Mouse (Mus musculus) C2C12 (cell line): ENCODE measurements around the gene Tagln. TPM values are rescaled to one million over a fixed set of nuclear protein-coding genes. Genes with fewer than 3 reads are reported as not detected.

Experiments
- H3K27me3 ChIP-seq: one replicate; pipeline ENCODE4 v1.6.1; 2011; ENCODE audit not compliant: control insufficient read depth, insufficient read depth, insufficient read length
- H3K36me3 ChIP-seq: one replicate; pipeline ENCODE4 v1.6.1; 2011; ENCODE audit not compliant: control insufficient read depth, insufficient read depth
- H3K4me3 ChIP-seq: one replicate; pipeline ENCODE4 v1.5.1; 2011; ENCODE audit warnings: mild to moderate bottlenecking, control low read depth; ENCODE audit not compliant: poor library complexity, insufficient read depth, severe bottlenecking
- H3K79me2 ChIP-seq: one replicate; pipeline ENCODE4 v1.6.1; 2011; ENCODE audit not compliant: control insufficient read depth, insufficient read depth
- H3K79me3 ChIP-seq: one replicate; pipeline ENCODE4 v1.6.1; 2011; ENCODE audit warnings: low read depth, control low read depth
- H3ac ChIP-seq: one replicate; pipeline ENCODE3; 2011; ENCODE audit warnings: low read depth; ENCODE audit not compliant: control insufficient read depth, insufficient read length
- CEBPB ChIP-seq: IDR thresholded peaks from one replicate; pipeline ENCODE4 v1.6.1; 2011; ENCODE audit warnings: low read depth, mild to moderate bottlenecking, control low read depth, moderate library complexity
- CTCF ChIP-seq: IDR thresholded peaks from one replicate; pipeline ENCODE4 v1.5.1; 2011; ENCODE audit not compliant: control insufficient read depth, insufficient read depth, insufficient read length
- FOSL1 ChIP-seq: IDR thresholded peaks from one replicate; pipeline ENCODE4 v1.8.0; 2011; ENCODE audit warnings: mild to moderate bottlenecking, low read length; ENCODE audit not compliant: poor library complexity, insufficient read depth, severe bottlenecking
- MAX ChIP-seq: IDR thresholded peaks from one replicate; pipeline ENCODE4 v1.6.1; 2011; ENCODE audit warnings: mild to moderate bottlenecking, control low read depth
- MYOD1 ChIP-seq: IDR thresholded peaks from one replicate; pipeline ENCODE4 v1.6.1; 2011; ENCODE audit warnings: low read depth; ENCODE audit not compliant: control insufficient read depth, insufficient read length
- MYOG ChIP-seq: IDR thresholded peaks from one replicate; pipeline ENCODE4 v1.6.1; 2011; ENCODE audit not compliant: control insufficient read depth, insufficient read length; ENCODE audit errors: extremely low read depth
- USF1 ChIP-seq: IDR thresholded peaks from one replicate; pipeline ENCODE4 v1.6.1; 2011; ENCODE audit warnings: low read depth, mild to moderate bottlenecking, control low read depth, moderate library complexity
- polyA plus RNA-seq: library from polyadenylated mRNA; unstranded; fragments of >200 nt; fragmentation: generic; extraction: Trizol; gene quantifications from one replicate; pipeline ENCODE4 v1.2.1, GENCODE M21; 2012; ENCODE audit warnings: missing spikeins

Gene Tagln
- polyA plus RNA-seq, 1 experiment, result 737 TPM

GRCm38 (mm10) chr9:45943628-45944505 is 8.0 kb upstream of the Tagln start:
- TF ChIP-seq MAX (no peak), CEBPB (no peak), FOSL1 (no peak), USF1 (no peak), CTCF (no peak), MYOD1 (no peak), MYOG (no peak)
- Histone ChIP-seq H3K79me3 (no peaks in the 10 kb centered on the region), H3K36me3 (no peaks in the 10 kb centered on the region), H3ac (no peak overlapping the region), H3K79me2 (no peaks in the 10 kb centered on the region), H3K4me3 (no peak overlapping the region), H3K27me3 (no peaks in the 10 kb centered on the region)

DNA sequence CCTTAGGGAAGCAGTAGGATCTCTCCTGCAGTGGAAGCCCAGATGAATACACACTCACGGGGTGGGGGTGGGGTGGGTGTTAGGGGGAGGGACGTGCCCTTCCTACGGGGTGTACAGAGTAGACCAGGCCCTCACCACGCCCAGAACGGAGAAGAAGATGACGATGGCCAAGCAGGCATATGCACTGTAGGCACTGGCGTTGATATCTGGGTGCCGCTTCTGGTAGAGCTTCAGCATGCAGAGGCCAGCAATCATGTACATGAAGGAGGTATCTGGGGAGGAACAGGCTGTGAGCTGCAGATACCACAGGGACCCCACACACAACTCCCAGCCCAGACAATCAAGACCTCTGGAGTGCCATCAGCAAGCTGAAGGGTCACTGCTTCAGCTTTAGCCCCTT is 7.1 kb upstream of the Tagln start:
- no peaks in the 10 kb centered on the region for H3K27me3 ChIP-seq
- no peaks in the 10 kb centered on the region for H3K79me2 ChIP-seq
- H3K4me3 ChIP-seq, result no peak overlapping the region
- TF ChIP-seq FOSL1 (no peak), USF1 (no peak), MYOD1 (no peak), CEBPB (no peak), MYOG (no peak), CTCF (no peak), MAX (no peak)
- no peaks in the 10 kb centered on the region for H3K79me3 ChIP-seq
- H3ac ChIP-seq, result no peak overlapping the region
- H3K36me3 ChIP-seq, result no peaks in the 10 kb centered on the region

- H3ac ChIP-seq, result no peak overlapping the region
- no peaks in the 10 kb centered on the region for H3K79me2 ChIP-seq
- H3K36me3 ChIP-seq, result no peaks in the 10 kb centered on the region
- no peaks in the 10 kb centered on the region for H3K27me3 ChIP-seq
- H3K4me3 ChIP-seq, result no peak overlapping the region
- no peaks in the 10 kb centered on the region for H3K79me3 ChIP-seq
- TF ChIP-seq USF1, result no peak
- TF ChIP-seq MYOD1, result no peak
- TF ChIP-seq FOSL1, result no peak
- TF ChIP-seq CTCF, result no peak
- no peak for TF ChIP-seq MAX
- no peak for TF ChIP-seq MYOG
- no peak for TF ChIP-seq CEBPB
Observed at GRCm38 (mm10) chr9:45942464-45942863, 6.6 kb upstream of the Tagln start.

- no peak overlapping the region for H3ac ChIP-seq
- no peak overlapping the region for H3K4me3 ChIP-seq
- no peaks in the 10 kb centered on the region for H3K79me2 ChIP-seq
- no peaks in the 10 kb centered on the region for H3K79me3 ChIP-seq
- H3K27me3 ChIP-seq, result no peaks in the 10 kb centered on the region
- no peaks in the 10 kb centered on the region for H3K36me3 ChIP-seq
- TF ChIP-seq MYOG, result no peak
- no peak for TF ChIP-seq USF1
Observed at GRCm38 (mm10) chr9:45941329-45941888, 5.6 kb upstream of the Tagln start.

DNA sequence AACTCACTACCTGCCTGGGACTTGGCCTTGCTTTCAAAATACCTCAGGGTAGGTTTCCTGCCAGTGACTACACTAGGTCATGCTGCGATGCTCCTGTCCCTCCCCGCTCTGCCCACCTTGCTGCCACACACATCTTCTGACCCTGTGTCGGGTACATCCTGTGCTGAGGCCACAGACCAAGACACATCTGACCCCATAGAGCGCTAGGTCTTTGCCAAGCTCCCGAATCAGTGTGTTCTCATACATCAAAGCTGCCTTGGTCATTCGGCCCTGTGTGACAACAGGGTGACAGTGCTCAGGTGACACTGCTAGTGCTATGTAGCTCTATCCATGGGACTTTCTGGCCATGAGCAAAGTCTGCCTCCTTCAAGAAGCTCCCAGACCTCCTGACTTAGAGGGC is 3.9 kb upstream of the Tagln start:
- Histone ChIP-seq H3K79me2 (no peaks in the 10 kb centered on the region), H3ac (no peak overlapping the region), H3K79me3 (no peaks in the 10 kb centered on the region), H3K27me3 (no peaks in the 10 kb centered on the region), H3K36me3 (no peaks in the 10 kb centered on the region), H3K4me3 (no peak overlapping the region)
- no peak for TF ChIP-seq MAX
- no peak for TF ChIP-seq CEBPB
- no peak for TF ChIP-seq CTCF
- TF ChIP-seq MYOD1, result no peak
- no peak for TF ChIP-seq FOSL1
- TF ChIP-seq MYOG, result no peak
- no peak for TF ChIP-seq USF1

DNA sequence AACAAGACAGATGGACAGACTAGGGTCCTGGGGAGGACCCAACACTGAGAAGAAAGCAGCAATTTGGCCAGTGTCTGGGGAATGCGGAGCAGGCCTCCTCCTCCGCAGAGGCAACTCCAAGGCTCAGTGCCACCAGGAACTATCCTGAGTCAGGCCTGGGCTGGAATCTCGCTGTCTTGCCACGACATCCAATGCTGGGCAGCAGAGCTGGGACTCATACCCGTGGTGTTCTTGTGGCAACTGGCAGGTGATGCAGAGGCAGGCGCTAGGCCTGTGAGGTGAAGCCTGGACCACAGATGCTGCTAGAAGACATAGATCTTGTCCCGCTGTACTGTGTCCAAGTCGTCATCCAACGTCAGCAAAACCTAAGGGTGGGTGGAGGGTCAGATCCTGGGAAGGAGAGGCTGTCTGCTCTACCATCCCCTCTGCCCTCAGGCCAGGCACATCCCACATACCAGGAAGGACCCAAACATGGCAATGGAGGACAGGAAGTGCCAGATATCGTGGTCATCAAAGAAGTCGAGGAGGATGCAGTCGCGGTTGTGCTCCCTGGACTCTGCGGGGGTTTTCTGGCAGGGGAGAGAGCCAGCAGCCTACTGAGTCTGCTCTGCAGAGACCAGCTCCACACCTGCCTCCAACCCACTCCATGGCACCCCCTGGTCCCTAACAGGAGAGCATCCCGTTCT is 3.2 kb upstream of the Tagln start:
- H3K79me3 ChIP-seq, result no peaks in the 10 kb centered on the region
- H3ac ChIP-seq, result no peak overlapping the region
- TF ChIP-seq MAX (no peak), CTCF (no peak), USF1 (no peak), MYOD1 (no peak), MYOG (no peak), FOSL1 (no peak), CEBPB (no peak)
- no peaks in the 10 kb centered on the region for H3K27me3 ChIP-seq
- no peaks in the 10 kb centered on the region for H3K79me2 ChIP-seq
- no peaks in the 10 kb centered on the region for H3K36me3 ChIP-seq
- H3K4me3 ChIP-seq, result no peak overlapping the region
